Mouse (Mus musculus) small intestine, adult 2 months (tissue): ENCODE data around the gene Slc16a2.

Experiments used
- CTCF ChIP-seq: fragments of 200-500 bp; IDR thresholded peaks from 2 replicates; pipeline ENCODE4 v1.5.1; 2012; ENCODE audit warnings: low read depth, mild to moderate bottlenecking, control low read depth, inconsistent platforms, low read length, moderate library complexity, mixed read lengths; ENCODE audit not compliant: insufficient replicate concordance, insufficient read length; ENCODE audit errors: extremely low read depth
- POLR2A ChIP-seq: fragments of 200-500 bp; IDR thresholded peaks from 2 replicates; pipeline ENCODE4 v1.6.1; 2012; ENCODE audit warnings: low read depth, mild to moderate bottlenecking, control low read depth, inconsistent platforms, low read length, moderate library complexity

- TF ChIP-seq CTCF (no peak), POLR2A (no peak)
Measured at GRCm38 (mm10) chrX:103785681-103786080, 36.1 kb downstream of the Slc16a2 start.
